Mouse (Mus musculus): ENCODE data around the gene Id1.

DNA sequence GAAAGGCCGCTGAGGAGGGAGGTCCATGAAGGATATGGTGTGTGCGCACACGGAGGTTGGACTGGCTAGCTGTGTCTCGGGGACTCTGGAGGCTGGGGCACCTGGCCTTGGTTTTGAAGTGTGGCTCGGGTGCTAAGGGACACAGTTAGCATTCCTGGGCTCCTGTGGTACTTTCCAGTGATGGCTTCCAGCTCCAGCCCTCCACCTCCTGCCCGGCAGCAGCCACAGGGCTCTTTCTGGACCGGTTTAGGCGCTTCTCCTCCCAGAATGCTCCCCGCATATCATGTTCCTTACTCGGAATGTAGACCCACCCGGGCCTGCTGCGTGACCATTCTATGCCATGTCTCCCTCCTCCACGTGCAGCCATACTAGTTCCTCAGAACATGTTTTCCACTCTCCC lies 42.3 kb upstream of the Id1 start:
- TF ChIP-seq CTCF (IDR thresholded peaks at IDR 0.05; ENCODE audit: low read depth) (no peak), EP300 (optimal IDR thresholded peaks at IDR 0.05) (no peak)
